Mouse (Mus musculus): Measurements from ENCODE around the gene C5ar2.

The C5ar2 gene

GRCm38 (mm10) chr7:16244067-16244466 lies at the start of gene C5ar2:
TSS of gene C5ar2 (minus strand) at chr7:16244154.
- Histone ChIP-seq H3K4me1 (replicated peaks; ENCODE audit: low read depth, low read length) (peaks cover 21% of the 10 kb centered on the region), H3K27me3 (ENCODE audit: insufficient read depth, low read length) (no peaks in the 10 kb centered on the region), H3K9me3 (ENCODE audit: low read length) (no peaks in the 10 kb centered on the region), H3K4me3 (replicated peaks; ENCODE audit: low read length) (no peak within 1 kb of the TSS), H3K36me3 (ENCODE audit: insufficient read depth, low read length) (no peaks in the 10 kb centered on the region)
- TF ChIP-seq CTCF (conservative IDR thresholded peaks at IDR 0.05; ENCODE audit: low read length) (no peak), NANOG (IDR thresholded peaks at IDR 0.05; ENCODE audit: borderline replicate concordance, low read length) (no peak), POU5F1 (IDR thresholded peaks at IDR 0.05; ENCODE audit: borderline replicate concordance, low read length) (no peak)

DNA sequence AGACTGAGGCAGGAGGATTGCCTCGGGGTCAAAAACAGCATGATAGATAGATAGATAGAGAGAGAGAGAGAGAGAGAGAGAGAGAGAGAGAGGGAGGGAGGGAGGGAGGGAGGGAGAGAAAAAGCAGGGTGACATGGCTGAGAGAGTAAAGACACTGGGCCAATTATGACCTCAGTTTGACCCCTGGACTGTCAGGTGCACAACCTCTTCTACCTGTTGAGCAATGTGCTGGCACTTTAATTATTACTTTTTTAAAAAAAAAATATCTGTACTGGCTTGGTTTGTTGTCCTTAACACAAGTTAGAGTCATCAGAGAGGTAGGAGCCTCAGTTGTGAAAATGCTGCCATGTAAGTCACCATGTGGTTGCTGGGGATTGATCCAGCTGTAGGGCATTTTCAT lies 43.8 kb upstream of the C5ar2 start:
- H3K27me3 ChIP-seq (ENCODE audit: insufficient read depth, low read length) = no peaks in the 10 kb centered on the region
- H3K4me1 ChIP-seq (replicated peaks; ENCODE audit: low read depth, low read length) = peaks cover 21% of the 10 kb centered on the region
- TF ChIP-seq POU5F1 (IDR thresholded peaks at IDR 0.05; ENCODE audit: borderline replicate concordance, low read length) (no peak), CTCF (conservative IDR thresholded peaks at IDR 0.05; ENCODE audit: low read length) (no peak), NANOG (IDR thresholded peaks at IDR 0.05; ENCODE audit: borderline replicate concordance, low read length) (no peak)
- H3K9me3 ChIP-seq (ENCODE audit: low read length) = peaks cover 3% of the 10 kb centered on the region; the same call in 1 of the 2 replicates
- H3K4me3 ChIP-seq (replicated peaks; ENCODE audit: low read length) = no peak overlapping the region
- H3K36me3 ChIP-seq (ENCODE audit: insufficient read depth, low read length) = peaks cover 16% of the 10 kb centered on the region

DNA sequence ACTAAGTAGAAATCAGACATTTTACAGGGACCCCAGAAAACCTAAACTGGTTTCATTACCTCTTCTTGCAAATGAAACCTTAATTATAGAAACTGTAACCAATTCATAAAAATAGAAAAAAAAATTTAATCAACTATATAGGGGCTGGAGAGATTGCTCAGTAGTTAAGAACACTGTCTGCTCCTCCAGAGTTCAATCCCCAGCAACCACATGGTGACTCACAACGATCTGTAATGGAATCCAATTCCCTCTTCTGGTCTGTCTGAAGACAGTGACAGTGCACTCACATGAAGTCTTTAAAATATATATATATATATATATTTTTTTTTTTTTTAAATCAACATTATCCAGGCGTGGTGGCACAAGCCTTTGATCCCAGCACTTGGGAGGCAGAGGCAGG lies 43.1 kb upstream of the C5ar2 start:
- H3K4me1 ChIP-seq (replicated peaks; ENCODE audit: low read depth, low read length) = peaks cover 25% of the 10 kb centered on the region
- peak overlapping the region; percentile 77 for H3K4me3 ChIP-seq (replicated peaks; ENCODE audit: low read length)
- peaks cover 23% of the 10 kb centered on the region for H3K36me3 ChIP-seq (ENCODE audit: insufficient read depth, low read length)
- no peaks in the 10 kb centered on the region for H3K27me3 ChIP-seq (ENCODE audit: insufficient read depth, low read length)
- peaks cover 3% of the 10 kb centered on the region; the same call in 1 of the 2 replicates for H3K9me3 ChIP-seq (ENCODE audit: low read length)
- TF ChIP-seq CTCF (conservative IDR thresholded peaks at IDR 0.05; ENCODE audit: low read length) = no peak
- TF ChIP-seq NANOG (IDR thresholded peaks at IDR 0.05; ENCODE audit: borderline replicate concordance, low read length) = no peak
- no peak for TF ChIP-seq POU5F1 (IDR thresholded peaks at IDR 0.05; ENCODE audit: borderline replicate concordance, low read length)

DNA sequence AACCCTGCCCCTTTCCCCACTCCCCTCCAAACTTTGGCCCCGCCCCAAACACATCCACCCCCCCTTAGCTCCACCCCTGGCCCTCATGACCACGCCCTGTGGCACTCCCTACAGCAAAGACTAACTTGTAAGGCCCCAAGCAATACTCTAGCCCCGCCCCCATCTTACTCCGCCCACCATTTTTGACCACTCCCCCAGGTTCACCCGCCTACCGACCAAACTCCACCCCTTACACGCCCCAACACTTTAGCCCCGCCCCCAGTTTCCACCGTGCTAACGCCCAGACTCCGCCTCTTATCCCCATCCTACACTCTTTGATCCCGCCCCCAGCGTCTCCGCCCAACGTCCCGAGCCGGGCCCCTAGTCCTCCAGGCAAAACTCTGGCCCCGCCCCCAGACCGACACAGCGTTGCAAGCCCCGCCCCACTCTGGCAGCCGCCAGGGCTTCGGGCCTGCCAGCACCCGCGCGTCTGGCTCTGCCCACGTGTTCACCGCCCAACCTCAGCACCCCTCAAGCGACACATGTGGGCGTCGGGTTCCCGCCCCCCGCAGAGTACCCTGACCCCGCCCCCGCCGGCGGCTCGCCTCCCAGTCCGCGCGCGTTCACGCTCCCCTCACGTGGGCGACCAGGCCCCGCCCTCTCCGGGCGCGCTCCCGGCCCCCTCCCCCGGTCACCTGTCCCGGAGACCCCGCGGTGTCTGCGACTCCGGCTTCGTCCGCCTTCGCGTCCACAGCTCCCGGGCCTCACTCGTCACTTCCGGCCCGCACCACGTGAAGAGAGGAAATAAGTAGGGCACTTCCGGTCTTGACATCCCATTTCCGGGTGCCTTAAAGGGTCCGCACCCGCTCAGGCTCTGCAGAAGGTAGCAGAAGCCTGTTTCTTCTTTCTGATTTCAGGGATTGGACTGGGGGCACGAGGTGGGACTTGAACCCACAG lies 42.3 kb upstream of the C5ar2 start, which contains the start of gene Ccdc9:
Ccdc9 (minus strand) TSS at position 770 of the 936 bp plus-strand sequence.
- H3K27me3 ChIP-seq (ENCODE audit: insufficient read depth, low read length) = 0 out of 2 replicates have a peak, but pooled peaks cover 2% of the 10 kb centered on the region
- peak within 1 kb of the TSS; percentile 84 for H3K4me3 ChIP-seq (replicated peaks; ENCODE audit: low read length)
- TF ChIP-seq NANOG (IDR thresholded peaks at IDR 0.05; ENCODE audit: borderline replicate concordance, low read length) = no peak
- no peak for TF ChIP-seq CTCF (conservative IDR thresholded peaks at IDR 0.05; ENCODE audit: low read length)
- TF ChIP-seq POU5F1 (IDR thresholded peaks at IDR 0.05; ENCODE audit: borderline replicate concordance, low read length) = no peak
- H3K9me3 ChIP-seq (ENCODE audit: low read length) = peaks cover 3% of the 10 kb centered on the region; the same call in 1 of the 2 replicates
- H3K36me3 ChIP-seq (ENCODE audit: insufficient read depth, low read length) = peaks cover 31% of the 10 kb centered on the region
- peaks cover 28% of the 10 kb centered on the region for H3K4me1 ChIP-seq (replicated peaks; ENCODE audit: low read depth, low read length)

DNA sequence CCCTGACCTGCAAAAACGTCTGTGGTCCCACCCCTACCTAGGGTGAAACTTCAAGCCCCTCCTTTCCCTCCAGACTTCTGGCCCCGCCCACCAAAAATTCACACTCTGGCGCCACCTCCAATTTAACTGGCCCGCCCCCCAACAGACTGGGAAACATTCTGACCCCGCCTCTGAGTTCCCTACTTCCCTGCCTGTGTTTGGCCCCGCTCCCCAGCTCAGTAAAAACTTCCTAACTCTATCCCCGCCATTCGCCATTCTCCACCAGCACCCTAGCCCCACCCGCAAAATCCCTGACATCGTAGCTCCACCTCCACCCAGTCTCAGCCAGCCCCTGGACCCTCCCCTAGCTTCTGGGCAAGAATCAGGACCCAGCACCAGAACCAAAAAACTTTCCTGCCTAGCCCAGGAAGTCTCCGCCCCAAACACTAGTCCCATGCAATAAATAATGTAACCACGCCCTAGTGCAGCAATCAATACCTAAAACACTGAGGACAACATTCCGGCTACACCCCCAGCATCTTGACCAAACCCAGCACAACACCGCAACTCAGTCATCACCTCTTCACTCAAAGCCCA lies 41.6 kb upstream of the C5ar2 start:
- Histone ChIP-seq H3K36me3 (ENCODE audit: insufficient read depth, low read length) (peaks cover 38% of the 10 kb centered on the region), H3K27me3 (ENCODE audit: insufficient read depth, low read length) (peaks cover 3% of the 10 kb centered on the region; the same call in 1 of the 2 replicates), H3K4me1 (replicated peaks; ENCODE audit: low read depth, low read length) (peaks cover 36% of the 10 kb centered on the region), H3K9me3 (ENCODE audit: low read length) (peaks cover 3% of the 10 kb centered on the region; the same call in 1 of the 2 replicates), H3K4me3 (replicated peaks; ENCODE audit: low read length) (peak overlapping the region; percentile 84)
- TF ChIP-seq CTCF (conservative IDR thresholded peaks at IDR 0.05; ENCODE audit: low read length) (no peak), NANOG (IDR thresholded peaks at IDR 0.05; ENCODE audit: borderline replicate concordance, low read length) (no peak), POU5F1 (IDR thresholded peaks at IDR 0.05; ENCODE audit: borderline replicate concordance, low read length) (no peak)

DNA sequence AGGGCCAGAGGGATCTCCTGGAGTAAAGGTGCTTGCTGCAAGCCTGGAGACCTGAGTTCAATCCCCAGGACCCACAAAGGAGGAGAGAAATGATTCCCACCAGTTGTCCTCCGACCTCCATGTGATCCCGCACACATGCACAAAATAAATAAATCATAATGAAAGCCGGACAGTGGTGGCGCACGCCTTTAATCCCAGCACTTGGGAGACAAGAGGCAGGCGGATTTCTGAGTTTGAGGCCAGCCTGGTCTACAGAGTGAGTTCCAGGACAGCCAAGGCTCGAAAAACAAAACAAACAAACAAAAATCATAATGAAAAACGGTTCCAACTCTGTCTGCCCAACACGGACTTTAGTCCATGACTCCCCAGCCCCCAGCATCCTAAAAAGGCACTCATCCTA lies 41.0 kb upstream of the C5ar2 start:
- no peak for TF ChIP-seq NANOG (IDR thresholded peaks at IDR 0.05; ENCODE audit: borderline replicate concordance, low read length)
- TF ChIP-seq POU5F1 (IDR thresholded peaks at IDR 0.05; ENCODE audit: borderline replicate concordance, low read length) = no peak
- TF ChIP-seq CTCF (conservative IDR thresholded peaks at IDR 0.05; ENCODE audit: low read length) = no peak
- Histone ChIP-seq H3K4me1 (replicated peaks; ENCODE audit: low read depth, low read length) (peaks cover 41% of the 10 kb centered on the region), H3K4me3 (replicated peaks; ENCODE audit: low read length) (peak overlapping the region; percentile 84), H3K36me3 (ENCODE audit: insufficient read depth, low read length) (peaks cover 43% of the 10 kb centered on the region), H3K27me3 (ENCODE audit: insufficient read depth, low read length) (peaks cover 3% of the 10 kb centered on the region; the same call in 1 of the 2 replicates), H3K9me3 (ENCODE audit: low read length) (peaks cover 3% of the 10 kb centered on the region; the same call in 1 of the 2 replicates)

DNA sequence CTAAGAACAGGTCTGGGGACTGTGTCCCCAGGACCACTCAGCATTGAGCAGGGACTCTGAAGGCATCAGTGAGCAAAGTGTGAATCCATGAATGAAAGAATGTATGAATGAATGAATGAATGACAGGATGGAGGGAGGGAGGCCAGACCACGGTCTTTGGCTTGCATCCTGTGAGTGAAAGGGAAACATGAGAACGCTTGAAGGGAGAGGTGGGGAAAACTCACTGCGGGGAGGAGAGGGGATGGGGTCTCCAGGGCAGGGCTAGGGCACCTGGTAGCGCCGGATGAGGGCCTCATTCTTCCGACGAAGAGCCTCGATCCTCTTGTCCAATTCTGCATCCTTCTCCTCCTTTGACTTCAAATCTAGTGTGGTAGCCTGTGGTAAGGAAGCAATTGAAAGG lies 40.0 kb upstream of the C5ar2 start:
- TF ChIP-seq NANOG (IDR thresholded peaks at IDR 0.05; ENCODE audit: borderline replicate concordance, low read length) (no peak), CTCF (conservative IDR thresholded peaks at IDR 0.05; ENCODE audit: low read length) (no peak), POU5F1 (IDR thresholded peaks at IDR 0.05; ENCODE audit: borderline replicate concordance, low read length) (no peak)
- Histone ChIP-seq H3K9me3 (ENCODE audit: low read length) (peaks cover 1% of the 10 kb centered on the region; the same call in 1 of the 2 replicates), H3K36me3 (ENCODE audit: insufficient read depth, low read length) (peaks cover 50% of the 10 kb centered on the region), H3K4me1 (replicated peaks; ENCODE audit: low read depth, low read length) (peaks cover 44% of the 10 kb centered on the region), H3K27me3 (ENCODE audit: insufficient read depth, low read length) (peaks cover 3% of the 10 kb centered on the region; the same call in 1 of the 2 replicates), H3K4me3 (replicated peaks; ENCODE audit: low read length) (no peak overlapping the region)

GRCm38 (mm10) chr7:16282334-16282733 lies 38.4 kb upstream of the C5ar2 start:
- Histone ChIP-seq H3K36me3 (ENCODE audit: insufficient read depth, low read length) (peaks cover 66% of the 10 kb centered on the region), H3K27me3 (ENCODE audit: insufficient read depth, low read length) (peaks cover 3% of the 10 kb centered on the region; the same call in 1 of the 2 replicates), H3K9me3 (ENCODE audit: low read length) (no peaks in the 10 kb centered on the region), H3K4me3 (replicated peaks; ENCODE audit: low read length) (no peak overlapping the region), H3K4me1 (replicated peaks; ENCODE audit: low read depth, low read length) (peaks cover 52% of the 10 kb centered on the region)
- TF ChIP-seq NANOG (IDR thresholded peaks at IDR 0.05; ENCODE audit: borderline replicate concordance, low read length) = no peak
- no peak for TF ChIP-seq CTCF (conservative IDR thresholded peaks at IDR 0.05; ENCODE audit: low read length)
- no peak for TF ChIP-seq POU5F1 (IDR thresholded peaks at IDR 0.05; ENCODE audit: borderline replicate concordance, low read length)

All from E14TG2a.4 (cell line).